Mouse (Mus musculus) midbrain, embryonic 15.5 days (tissue): Measurements from ENCODE around the gene Tpsb2. TPM values are rescaled to one million over a fixed set of nuclear protein-coding genes. Genes with fewer than 3 reads are reported as not detected.

Experiments used
- ATAC-seq: fragments of 200-750 bp; cut with Nextera tagmentation; replicated peaks from 2 replicates; pipeline ENCODE4 v1.8.0; 2017; ENCODE audit warnings: moderate TSS enrichment
- H3K27ac ChIP-seq: fragments of 300-500 bp; sonication (generic); 2 replicates; pipeline ENCODE4 v1.5.1; 2015; ENCODE audit warnings: mild to moderate bottlenecking, inconsistent platforms
- H3K27me3 ChIP-seq: fragments of 300-500 bp; sonication (generic); replicated peaks from 2 replicates; pipeline ENCODE4 v1.6.1; 2015; ENCODE audit warnings: inconsistent platforms
- H3K36me3 ChIP-seq: fragments of 300-500 bp; sonication (generic); replicated peaks from 2 replicates; pipeline ENCODE4 v1.6.1; 2015; ENCODE audit warnings: inconsistent platforms
- H3K4me1 ChIP-seq: fragments of 300-500 bp; sonication (generic); 2 replicates; pipeline ENCODE4 v1.6.1; 2015; ENCODE audit warnings: inconsistent platforms
- H3K4me2 ChIP-seq: fragments of 300-500 bp; sonication (generic); 2 replicates; pipeline ENCODE4 v1.6.1; 2015; ENCODE audit warnings: inconsistent platforms, mild to moderate bottlenecking, moderate library complexity
- H3K4me3 ChIP-seq: fragments of 300-500 bp; sonication (generic); 2 replicates; pipeline ENCODE4 v1.5.1; 2015; ENCODE audit warnings: mild to moderate bottlenecking, inconsistent platforms
- H3K9ac ChIP-seq: fragments of 300-500 bp; sonication (generic); 2 replicates; pipeline ENCODE4 v1.6.1; 2015; ENCODE audit warnings: mild to moderate bottlenecking, inconsistent platforms
- H3K9me3 ChIP-seq: fragments of 300-500 bp; sonication (generic); 2 replicates; pipeline ENCODE4 v1.6.1; 2016; ENCODE audit warnings: inconsistent platforms
- WGBS: fragments of 180-500 bp; shearing (Covaris S2); methylation state at CpG from one replicate; pipeline ENCODE4 v1.1.7; 2015; ENCODE audit warnings: mixed read lengths; 5-methylcytosine and 5-hydroxymethylcytosine counted together
- polyA plus RNA-seq: library from polyadenylated mRNA; unstranded; fragments of >200 nt; fragmentation: Nextera tagmentation; extraction: Ambion mirVana; gene quantifications from 2 replicates; pipeline ENCODE4 v1.2.1, GENCODE M21; 2015

Gene Tpsb2
- polyA plus RNA-seq, 1 experiment from 2014 or later: 0.70 TPM

DNA sequence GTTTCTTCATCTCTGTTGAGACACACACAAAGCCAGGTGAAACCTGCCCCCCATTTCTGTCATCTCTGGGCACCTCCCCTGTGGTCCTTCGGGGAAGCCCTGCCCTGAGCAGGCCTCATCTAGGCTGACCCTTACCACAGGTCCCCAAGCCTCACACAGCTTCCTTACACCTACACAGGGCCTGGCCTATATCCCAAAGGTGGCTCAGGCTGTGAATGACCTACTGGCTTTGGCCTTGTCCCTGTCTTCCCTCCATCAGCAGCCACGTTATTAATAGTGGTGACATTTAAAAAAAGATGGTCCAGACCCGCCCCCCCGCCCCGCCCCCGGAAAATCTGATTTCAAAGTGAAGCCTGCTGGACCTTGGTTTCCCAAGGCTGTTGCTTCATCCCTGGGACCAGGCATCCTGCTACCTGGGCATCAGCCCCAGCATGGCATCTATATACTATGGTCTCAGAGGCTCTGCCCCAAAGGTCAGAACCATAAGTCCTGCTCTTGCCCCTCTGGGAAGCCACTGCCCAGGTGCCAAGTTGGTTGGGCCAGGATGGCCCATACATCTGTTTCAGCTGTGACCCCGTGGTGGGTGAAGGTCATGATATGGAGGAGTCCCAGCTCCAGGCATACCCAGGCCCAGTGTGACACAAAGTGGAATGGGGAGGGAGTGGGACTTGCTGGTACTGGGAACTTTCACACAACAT is 42.3 kb downstream of the Tpsb2 start:
- H3K4me1 ChIP-seq: peaks cover 76% of the 10 kb centered on the region
- peaks cover 3% of the 10 kb centered on the region; the same call in 1 of the 2 replicates for H3K27me3 ChIP-seq
- H3K9ac ChIP-seq: no peak overlapping the region
- no peaks in the 10 kb centered on the region for H3K9me3 ChIP-seq
- no peak overlapping the region for H3K27ac ChIP-seq
- no peak for ATAC-seq
- H3K4me2 ChIP-seq: no peak overlapping the region
- 82% methylated on average over 7 of the region's 7 CpGs for WGBS
- no peaks in the 10 kb centered on the region for H3K36me3 ChIP-seq
- H3K4me3 ChIP-seq: no peak overlapping the region

DNA sequence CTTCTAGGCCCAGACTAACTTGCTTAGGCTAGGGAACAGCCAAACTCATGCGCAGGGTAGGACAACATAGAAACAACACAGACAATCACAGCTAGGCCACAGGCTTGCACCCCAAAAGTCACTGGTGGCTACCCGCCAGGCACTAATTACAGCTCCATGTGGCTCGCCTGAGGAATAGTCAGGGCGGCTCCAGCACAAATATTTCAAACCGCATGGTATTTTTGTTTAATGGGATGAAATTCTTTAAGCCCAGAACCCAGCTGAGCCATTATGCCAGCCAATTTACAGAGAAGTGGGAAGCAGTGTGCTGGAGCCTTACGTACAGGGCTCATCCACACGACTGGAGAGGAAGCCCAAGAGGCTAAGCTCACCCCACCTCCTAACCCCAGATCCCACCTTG is 43.5 kb downstream of the Tpsb2 start:
- ATAC-seq: no peak
- Histone ChIP-seq H3K4me1 (peaks cover 70% of the 10 kb centered on the region), H3K4me2 (no peak overlapping the region), H3K9me3 (no peaks in the 10 kb centered on the region), H3K9ac (0 out of 2 replicates have a peak overlapping the region, but pooled peaks have one; percentile 22), H3K27ac (peak overlapping the region; percentile 50), H3K27me3 (no peaks in the 10 kb centered on the region), H3K4me3 (no peak overlapping the region), H3K36me3 (no peaks in the 10 kb centered on the region)
- WGBS: 42% methylated on average over 7 of the region's 7 CpGs

DNA sequence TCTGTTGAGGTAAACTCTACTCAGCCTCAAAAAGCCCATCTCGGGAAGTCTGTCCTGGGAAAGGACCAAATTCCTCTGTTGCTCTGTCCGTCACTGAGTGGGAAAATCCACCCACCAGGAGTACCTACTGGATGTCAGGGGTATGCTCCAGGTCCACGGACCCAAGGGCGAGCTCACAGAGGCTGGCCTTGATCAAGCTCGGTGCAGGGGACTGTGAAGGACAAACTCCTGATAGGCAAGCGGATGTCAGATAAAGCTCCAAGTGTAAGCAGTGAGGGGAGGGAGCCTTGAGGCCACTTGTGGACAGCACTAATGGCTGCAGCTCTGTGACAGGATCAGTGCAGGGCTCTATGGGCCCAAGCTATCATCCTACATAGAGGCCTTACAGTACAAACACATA is 44.1 kb downstream of the Tpsb2 start:
- 80% methylated on average over 6 of the region's 6 CpGs for WGBS
- Histone ChIP-seq H3K27me3 (no peaks in the 10 kb centered on the region), H3K4me2 (no peak overlapping the region), H3K9me3 (no peaks in the 10 kb centered on the region), H3K36me3 (no peaks in the 10 kb centered on the region), H3K4me1 (peaks cover 70% of the 10 kb centered on the region), H3K4me3 (no peak overlapping the region), H3K27ac (peak overlapping the region; percentile 50; the same call in 1 of the 2 replicates), H3K9ac (no peak overlapping the region)
- no peak for ATAC-seq

- no peaks in the 10 kb centered on the region for H3K36me3 ChIP-seq
- no peak overlapping the region for H3K4me3 ChIP-seq
- no peaks in the 10 kb centered on the region for H3K27me3 ChIP-seq
- peaks cover 70% of the 10 kb centered on the region for H3K4me1 ChIP-seq
- WGBS: 29% methylated on average over 7 of the region's 7 CpGs
- peak overlapping the region; percentile 54; the same call in 1 of the 2 replicates for H3K27ac ChIP-seq
- ATAC-seq: no peak
- H3K9ac ChIP-seq: no peak overlapping the region
- no peaks in the 10 kb centered on the region for H3K9me3 ChIP-seq
- H3K4me2 ChIP-seq: no peak overlapping the region
These were observed 44.7 kb downstream of the Tpsb2 start for GRCm38 (mm10) chr17:25410786-25411185.

- Histone ChIP-seq H3K9me3 (no peaks in the 10 kb centered on the region), H3K4me3 (no peak overlapping the region), H3K27me3 (no peaks in the 10 kb centered on the region), H3K36me3 (no peaks in the 10 kb centered on the region), H3K4me1 (peaks cover 70% of the 10 kb centered on the region), H3K27ac (peak overlapping the region; percentile 54), H3K4me2 (no peak overlapping the region), H3K9ac (no peak overlapping the region)
- 67% methylated on average over 4 of the region's 4 CpGs for WGBS
- no peak for ATAC-seq
These were observed 45.1 kb downstream of the Tpsb2 start for GRCm38 (mm10) chr17:25411251-25411650.

DNA sequence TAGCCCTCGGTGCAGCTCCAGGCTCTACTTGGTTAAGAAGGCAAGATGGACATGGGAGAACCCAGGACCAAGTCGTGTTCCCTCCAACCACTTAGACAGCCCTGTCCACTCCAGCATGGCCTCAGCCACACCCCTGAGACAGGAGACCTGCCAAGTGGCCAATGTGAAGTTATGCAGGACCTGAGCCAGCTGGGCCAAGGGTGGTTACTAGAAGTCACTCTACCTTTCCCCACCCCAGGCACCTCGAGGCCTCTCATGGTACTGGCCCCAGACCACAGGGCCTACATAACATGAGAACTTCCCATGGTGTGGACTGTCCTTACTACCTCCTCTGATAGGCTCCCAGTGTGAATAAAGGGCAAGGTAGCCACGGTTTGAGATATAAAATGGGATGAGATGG is 48.1 kb downstream of the Tpsb2 start:
- 69% methylated on average over 4 of the region's 4 CpGs for WGBS

DNA sequence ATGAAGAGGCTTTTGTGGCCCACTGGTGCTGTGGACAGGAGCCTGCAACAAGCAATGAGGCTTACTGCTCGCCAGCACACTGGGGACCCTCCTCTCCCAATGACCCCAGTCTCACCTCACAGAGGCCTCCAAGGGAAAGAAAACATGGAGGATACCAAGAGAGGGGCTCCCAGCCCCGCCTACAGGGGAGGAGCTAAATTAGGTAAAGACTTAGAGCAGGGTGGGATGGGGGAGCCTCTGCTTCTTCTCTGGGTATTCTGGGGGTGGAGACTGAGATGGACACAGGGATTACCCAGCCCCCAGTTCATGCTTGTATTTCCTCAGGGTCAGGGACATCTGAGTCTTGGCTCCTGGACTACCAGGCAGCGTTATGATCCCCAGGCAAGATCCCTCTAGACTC is 48.8 kb downstream of the Tpsb2 start:
- Histone ChIP-seq H3K4me2 (no peak overlapping the region), H3K9ac (no peak overlapping the region), H3K36me3 (no peaks in the 10 kb centered on the region), H3K27me3 (no peaks in the 10 kb centered on the region), H3K27ac (peak overlapping the region; percentile 63; the same call in 1 of the 2 replicates), H3K9me3 (no peaks in the 10 kb centered on the region), H3K4me1 (peaks cover 70% of the 10 kb centered on the region), H3K4me3 (no peak overlapping the region)
- ATAC-seq: no peak
- 39% methylated on average over 3 of the region's 3 CpGs for WGBS

More for the DNA sequence above, 48.1 kb downstream of the Tpsb2 start:
- H3K9me3 ChIP-seq: no peaks in the 10 kb centered on the region
- no peak overlapping the region for H3K27ac ChIP-seq
- peaks cover 70% of the 10 kb centered on the region for H3K4me1 ChIP-seq
- no peaks in the 10 kb centered on the region for H3K27me3 ChIP-seq
- no peak overlapping the region for H3K4me3 ChIP-seq
- H3K36me3 ChIP-seq: no peaks in the 10 kb centered on the region
- H3K9ac ChIP-seq: no peak overlapping the region
- no peak overlapping the region for H3K4me2 ChIP-seq
- ATAC-seq: no peak

- Histone ChIP-seq H3K9ac (no peak overlapping the region), H3K9me3 (no peaks in the 10 kb centered on the region), H3K4me2 (no peak overlapping the region), H3K4me3 (no peak overlapping the region), H3K27ac (peak overlapping the region; percentile 63), H3K27me3 (no peaks in the 10 kb centered on the region), H3K36me3 (no peaks in the 10 kb centered on the region), H3K4me1 (peaks cover 70% of the 10 kb centered on the region)
- WGBS: 2% methylated on average over 6 of the region's 6 CpGs
- peak; percentile 24 for ATAC-seq
These were observed 49.4 kb downstream of the Tpsb2 start for GRCm38 (mm10) chr17:25415421-25415913.

GRCm38 (mm10) chr17:25416219-25416618 is 50.1 kb downstream of the Tpsb2 start:
- Histone ChIP-seq H3K4me3 (no peak overlapping the region), H3K36me3 (no peaks in the 10 kb centered on the region), H3K9me3 (no peaks in the 10 kb centered on the region), H3K27me3 (no peaks in the 10 kb centered on the region), H3K4me2 (no peak overlapping the region), H3K27ac (peak overlapping the region; percentile 30; the same call in 1 of the 2 replicates), H3K4me1 (peaks cover 66% of the 10 kb centered on the region), H3K9ac (no peak overlapping the region)
- 11% methylated on average over 3 of the region's 3 CpGs for WGBS
- ATAC-seq: no peak

GRCm38 (mm10) chr17:25417990-25418389 is 51.9 kb downstream of the Tpsb2 start:
- Histone ChIP-seq H3K4me3 (no peak overlapping the region), H3K4me2 (no peak overlapping the region), H3K4me1 (peaks cover 61% of the 10 kb centered on the region), H3K27me3 (no peaks in the 10 kb centered on the region), H3K36me3 (no peaks in the 10 kb centered on the region), H3K9ac (no peak overlapping the region), H3K9me3 (no peaks in the 10 kb centered on the region), H3K27ac (0 out of 2 replicates have a peak overlapping the region, but pooled peaks have one; percentile 74)
- ATAC-seq: no peak
- WGBS: 68% methylated on average over 6 of the region's 6 CpGs

Other genes starting within 250 kb of the Tpsb2 start
- not detected in 2 replicates for gene Ptx4, start 245.5 kb upstream of the Tpsb2 start, polyA plus RNA-seq
- 35.0 and 36.3 TPM in 2 replicates for gene Clcn7, start 232.9 kb upstream of the Tpsb2 start, polyA plus RNA-seq
- not detected in 2 replicates for gene Ccdc154, start 203.8 kb upstream of the Tpsb2 start, polyA plus RNA-seq
- not detected in 2 replicates for gene Gm38655, start 190.8 kb upstream of the Tpsb2 start, polyA plus RNA-seq
- 34.4 and 35.7 TPM in 2 replicates for gene BC003965, start 181.8 kb upstream of the Tpsb2 start, polyA plus RNA-seq
- gene Unkl, start 177.9 kb upstream of the Tpsb2 start, polyA plus RNA-seq: 17.1 TPM in 2 replicates
- gene Gnptg, start 126.2 kb upstream of the Tpsb2 start, polyA plus RNA-seq: 96.0 and 108 TPM in 2 replicates
- 62.7 and 62.9 TPM in 2 replicates for gene Tsr3, start 126.1 kb upstream of the Tpsb2 start, polyA plus RNA-seq
- gene Baiap3, start 109.9 kb upstream of the Tpsb2 start, polyA plus RNA-seq: 26.8 and 30.3 TPM in 2 replicates
- 503 and 512 TPM in 2 replicates for gene Ube2i, start 91.7 kb upstream of the Tpsb2 start, polyA plus RNA-seq
- gene Prss34, start 67.9 kb upstream of the Tpsb2 start, polyA plus RNA-seq: 0.23 TPM in 1 of 2 replicates, not detected in the other
- gene Prss28, start 57.7 kb upstream of the Tpsb2 start, polyA plus RNA-seq: not detected in 2 replicates
- gene Prss29, start 47.7 kb upstream of the Tpsb2 start, polyA plus RNA-seq: not detected in 2 replicates
- not detected in 2 replicates for gene Tpsab1, start 20.7 kb upstream of the Tpsb2 start, polyA plus RNA-seq
- gene Tpsg1, start 3.0 kb downstream of the Tpsb2 start, polyA plus RNA-seq: 0.79 and 0.93 TPM in 2 replicates
- gene Cacna1h, start 67.5 kb downstream of the Tpsb2 start, polyA plus RNA-seq: 14.2 and 15.7 TPM in 2 replicates
- gene Tekt4, start 88.3 kb downstream of the Tpsb2 start, polyA plus RNA-seq: 1.2 TPM in 2 replicates
- 0.32 and 0.98 TPM in 2 replicates for gene Sstr5, start 131.0 kb downstream of the Tpsb2 start, polyA plus RNA-seq
- 10.7 and 15.2 TPM in 2 replicates for gene Sox8, start 204.4 kb downstream of the Tpsb2 start, polyA plus RNA-seq
- gene Lmf1, start 212.8 kb downstream of the Tpsb2 start, polyA plus RNA-seq: 23.2 and 24.9 TPM in 2 replicates